Mouse (Mus musculus) midbrain, embryonic 10.5 days (tissue): ENCODE measurements around the gene Lrba. TPM values are rescaled to one million over a fixed set of nuclear protein-coding genes. Genes with fewer than 3 reads are reported as not detected.
A peak's percentile ranks its signal among the peaks of the same experiment; 100 is the strongest.

Source experiments
- DNase-seq: peaks from one replicate; pipeline ENCODE4 v3.0.0-alpha.2; 2017; ENCODE audit warnings: low spot score
- H3K27ac ChIP-seq: fragments of 300-500 bp; sonication (generic); replicated peaks from 2 replicates; pipeline ENCODE4 v1.5.1; 2016; ENCODE audit warnings: mild to moderate bottlenecking
- H3K27me3 ChIP-seq: fragments of 300-500 bp; sonication (generic); 2 replicates; pipeline ENCODE4 v1.6.1; 2016; ENCODE audit warnings: low read depth, mild to moderate bottlenecking; ENCODE audit not compliant: poor library complexity, severe bottlenecking
- H3K36me3 ChIP-seq: fragments of 300-500 bp; sonication (generic); 2 replicates; pipeline ENCODE4 v1.6.1; 2016; ENCODE audit warnings: mild to moderate bottlenecking, moderate library complexity
- H3K4me1 ChIP-seq: fragments of 300-500 bp; sonication (generic); 2 replicates; pipeline ENCODE4 v1.6.1; 2016
- H3K4me3 ChIP-seq: fragments of 300-500 bp; sonication (generic); 2 replicates; pipeline ENCODE4 v1.5.1; 2016; ENCODE audit warnings: mild to moderate bottlenecking, moderate library complexity
- H3K9me3 ChIP-seq: fragments of 300-500 bp; sonication (generic); replicated peaks from 2 replicates; pipeline ENCODE4 v1.6.1; 2016; ENCODE audit warnings: mild to moderate bottlenecking
- WGBS: fragments of 180-500 bp; shearing (Covaris S2); methylation state at CpG from one replicate; pipeline ENCODE4 v1.1.7; 2016; 5-methylcytosine and 5-hydroxymethylcytosine counted together
- polyA plus RNA-seq: library from polyadenylated mRNA; unstranded; fragments of >200 nt; fragmentation: Nextera tagmentation; extraction: Ambion mirVana; gene quantifications from 2 replicates; pipeline ENCODE4 v1.2.1, GENCODE M21; 2016

The Lrba gene
- polyA plus RNA-seq, 1 experiment from 2014 or later = 3.6 TPM

- Histone ChIP-seq H3K36me3 (peaks cover 21% of the 10 kb centered on the region), H3K27ac (no peak overlapping the region), H3K27me3 (no peaks in the 10 kb centered on the region), H3K4me3 (no peak overlapping the region), H3K9me3 (no peaks in the 10 kb centered on the region), H3K4me1 (no peaks in the 10 kb centered on the region)
- no peak for DNase-seq
- 87% methylated on average over 5 of the region's 5 CpGs for WGBS
Measured at GRCm38 (mm10) chr3:86810908-86811307, 586.4 kb downstream of the Lrba start.

- DNase-seq = peak; percentile 78
- no peak overlapping the region for H3K27ac ChIP-seq
- peaks cover 17% of the 10 kb centered on the region for H3K36me3 ChIP-seq
- H3K4me1 ChIP-seq = peaks cover 3% of the 10 kb centered on the region
- WGBS = 21% methylated on average over 3 of the region's 3 CpGs
- H3K4me3 ChIP-seq = no peak overlapping the region
- no peaks in the 10 kb centered on the region for H3K27me3 ChIP-seq
- H3K9me3 ChIP-seq = no peaks in the 10 kb centered on the region
Measured at GRCm38 (mm10) chr3:86812689-86813088, 588.2 kb downstream of the Lrba start.

GRCm38 (mm10) chr3:86818001-86818585, 593.6 kb downstream of the Lrba start:
- DNase-seq = no peak
- no peaks in the 10 kb centered on the region for H3K27me3 ChIP-seq
- H3K27ac ChIP-seq = 0 out of 2 replicates have a peak overlapping the region, but pooled peaks have one; percentile 23
- 79% methylated on average over 13 of the region's 13 CpGs for WGBS
- H3K36me3 ChIP-seq = peaks cover 28% of the 10 kb centered on the region
- no peak overlapping the region for H3K4me3 ChIP-seq
- H3K9me3 ChIP-seq = no peaks in the 10 kb centered on the region
- H3K4me1 ChIP-seq = peaks cover 23% of the 10 kb centered on the region

DNA sequence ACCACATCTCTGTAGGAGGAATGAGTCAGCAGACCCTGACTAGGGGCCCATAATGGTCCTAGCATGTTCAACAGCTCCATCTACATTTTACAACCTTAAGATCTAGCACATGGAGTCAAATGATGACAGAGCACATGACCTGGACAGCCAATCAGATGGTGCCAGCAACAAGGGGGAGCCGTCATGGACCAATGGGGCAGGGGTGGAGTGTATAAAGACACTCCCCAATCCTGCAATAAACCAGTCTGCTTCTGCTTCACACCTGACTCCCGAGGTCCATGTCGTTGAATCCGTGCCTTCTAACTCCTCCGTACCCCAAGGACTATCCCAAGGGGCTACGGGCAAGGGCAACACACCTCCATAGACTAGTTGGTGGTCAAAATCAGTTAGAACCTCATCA, 594.9 kb downstream of the Lrba start:
- no peaks in the 10 kb centered on the region for H3K27me3 ChIP-seq
- H3K4me1 ChIP-seq = peaks cover 23% of the 10 kb centered on the region
- H3K27ac ChIP-seq = no peak overlapping the region
- H3K9me3 ChIP-seq = no peaks in the 10 kb centered on the region
- no peak for DNase-seq
- WGBS = 94% methylated on average over 6 of the region's 6 CpGs
- H3K4me3 ChIP-seq = no peak overlapping the region
- H3K36me3 ChIP-seq = peaks cover 30% of the 10 kb centered on the region

DNA sequence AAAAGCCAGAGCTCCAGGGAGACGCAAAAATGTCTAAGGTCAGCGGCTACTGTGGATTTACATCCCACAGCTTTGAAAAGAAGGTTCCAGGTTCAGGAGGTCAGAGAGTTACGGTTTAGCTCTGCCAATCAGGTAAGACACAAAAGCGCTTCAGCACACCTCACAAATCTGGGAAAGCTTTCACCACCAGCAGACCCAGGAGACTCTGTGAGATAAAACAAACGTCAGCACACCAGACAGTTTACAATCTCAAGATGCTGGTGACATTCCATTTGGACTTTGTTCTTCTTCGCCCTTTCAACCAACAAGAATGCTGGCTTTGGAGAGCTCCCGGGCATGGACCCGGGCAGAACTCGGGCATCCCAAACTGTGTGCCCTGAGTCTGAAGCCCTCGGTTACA, 595.9 kb downstream of the Lrba start:
- Histone ChIP-seq H3K4me3 (no peak overlapping the region), H3K27me3 (no peaks in the 10 kb centered on the region), H3K4me1 (peaks cover 23% of the 10 kb centered on the region), H3K9me3 (no peaks in the 10 kb centered on the region), H3K36me3 (peaks cover 26% of the 10 kb centered on the region), H3K27ac (peak overlapping the region; percentile 19; the same call in 1 of the 2 replicates)
- WGBS = 84% methylated on average over 10 of the region's 10 CpGs
- no peak for DNase-seq

DNA sequence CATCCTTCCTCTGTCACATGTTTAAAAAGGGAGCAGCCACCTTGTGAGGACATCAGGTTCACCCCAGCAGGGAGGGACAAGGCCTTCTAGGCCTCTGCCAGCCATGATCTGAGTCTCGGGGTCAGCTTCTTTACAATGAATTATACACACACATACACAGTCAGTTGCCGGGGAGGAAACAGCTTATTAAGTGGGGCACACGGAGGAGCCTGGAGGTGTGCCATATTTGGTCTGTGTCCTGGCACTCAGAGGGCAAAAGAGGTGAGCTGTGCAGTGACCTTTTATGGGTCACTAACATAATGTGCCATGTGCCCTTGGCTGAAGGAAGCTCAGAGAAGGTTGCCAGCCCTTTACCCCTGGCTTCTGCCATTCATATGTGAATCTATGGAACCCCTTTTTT, 596.9 kb downstream of the Lrba start:
- no peak for DNase-seq
- no peak overlapping the region for H3K4me3 ChIP-seq
- peak overlapping the region; percentile 19; the same call in 1 of the 2 replicates for H3K27ac ChIP-seq
- H3K27me3 ChIP-seq = no peaks in the 10 kb centered on the region
- 84% methylated on average over 3 of the region's 3 CpGs for WGBS
- no peaks in the 10 kb centered on the region for H3K9me3 ChIP-seq
- peaks cover 24% of the 10 kb centered on the region; the same call in 1 of the 2 replicates for H3K36me3 ChIP-seq
- peaks cover 23% of the 10 kb centered on the region for H3K4me1 ChIP-seq

DNA sequence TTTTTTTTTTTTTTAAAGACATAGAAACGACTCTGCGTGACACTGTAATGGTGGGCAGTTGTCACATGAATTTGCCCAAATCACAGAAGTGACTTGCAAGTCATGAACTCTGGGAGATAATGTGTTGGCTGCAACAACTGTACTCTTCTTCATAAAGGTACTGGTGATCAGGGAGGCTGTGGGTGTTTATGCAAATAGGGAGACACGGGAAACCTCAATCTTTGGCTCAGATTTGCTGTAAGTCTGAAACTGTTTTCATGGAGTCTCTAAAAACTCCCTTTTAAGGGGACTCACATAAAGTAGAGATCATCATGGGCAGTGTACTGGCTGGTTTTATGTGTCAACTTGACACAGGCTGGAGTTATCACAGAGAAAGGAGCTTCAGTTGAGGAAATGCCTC, 603.0 kb downstream of the Lrba start:
- H3K4me3 ChIP-seq = no peak overlapping the region
- no peak for DNase-seq
- peaks cover 1% of the 10 kb centered on the region; the same call in 1 of the 2 replicates for H3K4me1 ChIP-seq
- H3K9me3 ChIP-seq = no peaks in the 10 kb centered on the region
- peaks cover 33% of the 10 kb centered on the region; the same call in 1 of the 2 replicates for H3K36me3 ChIP-seq
- 91% methylated on average over 3 of the region's 3 CpGs for WGBS
- no peaks in the 10 kb centered on the region for H3K27me3 ChIP-seq
- H3K27ac ChIP-seq = no peak overlapping the region

DNA sequence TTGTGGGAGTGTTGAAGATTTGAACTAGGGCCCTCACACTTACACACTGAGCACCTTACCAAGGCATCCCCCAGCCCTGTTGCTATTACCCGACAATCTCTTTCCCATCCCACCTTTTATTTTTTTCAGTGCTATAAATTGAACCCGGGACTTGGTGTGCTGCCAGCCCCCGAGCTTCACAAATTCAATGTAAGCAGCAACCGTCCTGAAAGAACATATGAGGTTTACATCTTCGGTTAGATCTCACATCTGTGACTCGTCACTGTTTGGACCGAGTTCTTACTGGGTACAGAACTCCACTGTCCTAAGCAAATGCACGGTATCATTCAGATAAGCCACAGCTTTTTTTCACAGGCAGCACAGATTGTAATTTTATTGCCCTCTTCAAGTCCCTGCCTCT, 607.6 kb downstream of the Lrba start:
- WGBS = 85% methylated on average over 8 of the region's 8 CpGs
- Histone ChIP-seq H3K27me3 (no peaks in the 10 kb centered on the region), H3K27ac (no peak overlapping the region), H3K36me3 (peaks cover 23% of the 10 kb centered on the region), H3K9me3 (no peaks in the 10 kb centered on the region), H3K4me1 (peaks cover 20% of the 10 kb centered on the region), H3K4me3 (no peak overlapping the region)
- DNase-seq = no peak

Other genes starting within 250 kb of the Lrba start
- 0.14 TPM in 1 of 2 replicates, not detected in the other for gene Prss48, start 222.2 kb upstream of the Lrba start, polyA plus RNA-seq
- gene Rps3a1, start 82.0 kb upstream of the Lrba start, polyA plus RNA-seq = 943 and 1,130 TPM in 2 replicates